In genomic region chr2:61681572-61681971, GRCm38 (mm10) we compare ENCODE assay signal across 24 mouse cellular contexts.
"Had no signal": no experiment of that assay in that cellular context is flagged by ENCODE, and none has a peak within 500 bp of the region (broad histone marks: within the 10 kb centered on the region; RNA-seq: fewer than 3 reads in every experiment).

No protein-coding gene starts in this region.

- H3K4me1 ChIP-seq: heart, embryonic 10.5 days; heart, embryonic 12.5 days; hindbrain, embryonic 13.5 days; hindbrain, embryonic 15.5 days; intestine, embryonic 15.5 days; kidney, embryonic 15.5 days; limb, embryonic 10.5 days; limb, embryonic 12.5 days; liver, embryonic 13.5 days had no signal

- H3K27ac ChIP-seq: heart, embryonic 10.5 days; hindbrain, embryonic 13.5 days; hindbrain, embryonic 15.5 days; intestine, embryonic 15.5 days; kidney, embryonic 15.5 days; kidney, postnatal 0 days; left cerebral cortex, adult 2 months; limb, embryonic 10.5 days; limb, embryonic 12.5 days; liver, embryonic 13.5 days had no signal

- H3K9ac ChIP-seq: heart, embryonic 12.5 days; hindbrain, embryonic 13.5 days; hindbrain, embryonic 15.5 days; intestine, embryonic 15.5 days; kidney, embryonic 15.5 days; limb, embryonic 12.5 days; liver, embryonic 13.5 days had no signal

- H3K9me3 ChIP-seq: heart, embryonic 10.5 days; heart, embryonic 12.5 days; hindbrain, embryonic 13.5 days; hindbrain, embryonic 15.5 days; intestine, embryonic 15.5 days; kidney, embryonic 15.5 days; limb, embryonic 10.5 days; limb, embryonic 12.5 days; liver, embryonic 13.5 days had no signal

- H3K36me3 ChIP-seq: heart, embryonic 10.5 days; heart, embryonic 12.5 days; hindbrain, embryonic 13.5 days; hindbrain, embryonic 15.5 days; intestine, embryonic 15.5 days; kidney, embryonic 15.5 days; limb, embryonic 10.5 days; limb, embryonic 12.5 days; liver, embryonic 13.5 days had no signal

- ATAC-seq: inflammation-experienced regulatory T-cells, adult 6 months; intestine, embryonic 15.5 days; intestine, postnatal 0 days had no signal

- DNase-seq: gastrocnemius, postnatal 14 days; gastrocnemius, postnatal 36 days; heart, adult 18-20 months; heart, postnatal 10 days; heart, postnatal 4 days; kidney, adult 2 months; kidney, adult 9 months; kidney, postnatal 14 days; kidney, postnatal 36 days; liver; liver, embryonic 13.5 days had no signal

- H3K27me3 ChIP-seq: heart, embryonic 12.5 days; hindbrain, embryonic 13.5 days; hindbrain, embryonic 15.5 days; intestine, embryonic 15.5 days; kidney, embryonic 15.5 days; limb, embryonic 12.5 days; liver, embryonic 13.5 days had no signal

- H3K4me3 ChIP-seq: heart, embryonic 10.5 days; heart, embryonic 12.5 days; hindbrain, embryonic 13.5 days; hindbrain, embryonic 15.5 days; intestine, embryonic 15.5 days; kidney, embryonic 15.5 days; left cerebral cortex, adult 2 months; limb, embryonic 10.5 days; limb, embryonic 12.5 days; liver, embryonic 13.5 days had no signal

- H3K4me2 ChIP-seq: heart, embryonic 12.5 days; hindbrain, embryonic 13.5 days; hindbrain, embryonic 15.5 days; intestine, embryonic 15.5 days; kidney, embryonic 15.5 days; limb, embryonic 12.5 days; liver, embryonic 11.5 days; liver, embryonic 13.5 days had no signal
